Mouse (Mus musculus) testis, adult 2 months (tissue): ENCODE measurements around the gene Cbfb.

ENCODE experiments used
- CTCF ChIP-seq: fragments of 200-500 bp; IDR thresholded peaks from 2 replicates; pipeline ENCODE4 v1.5.1; 2012; ENCODE audit warnings: low read depth, mild to moderate bottlenecking, inconsistent platforms, low read length, moderate library complexity; ENCODE audit not compliant: control insufficient read depth, insufficient read depth, insufficient replicate concordance
- POLR2A ChIP-seq: fragments of 200-500 bp; IDR thresholded peaks from 2 replicates; pipeline ENCODE4 v1.6.1; 2012; ENCODE audit warnings: low read depth, mild to moderate bottlenecking, inconsistent platforms, low read length, moderate library complexity; ENCODE audit not compliant: control insufficient read depth

DNA sequence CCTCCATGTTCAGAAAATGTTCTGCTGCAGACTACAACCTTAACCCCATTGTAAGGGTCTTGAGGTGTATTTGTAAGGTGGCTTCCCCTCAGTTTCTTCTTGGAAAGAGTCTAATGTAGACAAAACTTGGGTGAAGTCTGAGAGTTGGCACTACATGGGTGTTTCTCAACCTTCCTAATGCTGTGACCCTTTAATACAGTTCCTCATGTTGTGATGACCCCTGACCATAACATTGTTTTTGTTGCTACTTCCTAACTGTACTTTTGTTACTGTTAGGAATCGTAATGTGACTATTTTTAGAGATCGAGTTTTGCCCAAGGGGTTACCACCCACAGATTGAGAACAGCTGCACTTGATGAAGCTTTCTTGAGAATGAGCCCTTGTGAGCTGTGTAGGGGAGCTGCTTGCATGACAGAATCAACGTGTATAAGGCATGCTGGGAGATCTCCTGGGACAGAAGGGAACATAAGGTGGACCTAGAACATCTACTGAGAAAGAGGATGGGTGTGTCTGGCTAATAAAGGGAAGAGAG lies 9.3 kb upstream of the Cbfb start:
- TF ChIP-seq CTCF (no peak), POLR2A (no peak)
